In the genomic region with DNA sequence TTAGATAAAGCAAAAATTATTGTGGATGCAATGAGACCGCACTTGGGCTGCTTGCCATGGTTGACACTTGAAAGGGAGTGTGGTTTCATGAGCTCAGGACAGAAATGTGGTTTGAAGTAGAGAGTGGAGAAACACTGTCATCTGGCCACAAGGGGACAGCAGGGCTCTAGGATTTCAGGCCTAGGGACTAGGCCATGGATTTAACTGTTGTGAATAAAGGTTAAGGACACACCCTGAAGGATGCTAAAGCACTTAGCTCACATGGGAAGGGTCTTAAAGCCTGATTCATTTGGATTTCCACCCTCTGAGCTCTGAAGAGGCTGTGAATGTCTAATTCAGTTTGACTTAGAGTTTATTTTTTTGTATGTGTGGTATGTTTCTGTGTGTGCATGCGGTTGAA, we compare ENCODE assay signal across 8 mouse cellular contexts. TPM values are rescaled to one million over a fixed set of nuclear protein-coding genes. Genes with fewer than 3 reads are reported as not detected.
DNase-seq lines count a peak whose midpoint lies in the region; ATAC-seq and TF ChIP-seq lines count a peak whose summit lies in the region.

No protein-coding gene starts in this region.

- TF ChIP-seq EP300 in stomach, postnatal 0 days (optimal IDR thresholded peaks at IDR 0.05): no peak

- H3K27me3 ChIP-seq in heart, embryonic 12.5 days (replicated peaks): no peaks in the 10 kb centered on the region
- H3K27me3 ChIP-seq in E14TG2a.4 (ENCODE audit: insufficient read depth, low read length): 0 out of 2 replicates have a peak, but pooled peaks cover 2% of the 10 kb centered on the region
- H3K27me3 ChIP-seq in stomach, postnatal 0 days (ENCODE audit: control insufficient read depth, insufficient read depth, low read length): no peaks in the 10 kb centered on the region

- H3K9ac ChIP-seq in heart, embryonic 12.5 days: no peak overlapping the region
- H3K9ac ChIP-seq in stomach, postnatal 0 days (ENCODE audit: low read length): no peak overlapping the region

- DNase-seq in heart, adult 18-20 months: peak; percentile 46 to 73
- peak; percentile 52 to 54 for DNase-seq in heart, postnatal 36 days
- DNase-seq in large intestine, adult 2 months (ENCODE audit: low read depth, low spot score): peak; percentile 29
- DNase-seq in stomach, postnatal 0 days (ENCODE audit: low spot score): peak; percentile 63

- no peak overlapping the region for H3K4me3 ChIP-seq in heart, embryonic 12.5 days
- no peak overlapping the region for H3K4me3 ChIP-seq in E14TG2a.4 (replicated peaks; ENCODE audit: low read length)
- H3K4me3 ChIP-seq in stomach, postnatal 0 days (ENCODE audit: low read depth, low read length): no peak overlapping the region

- no peaks in the 10 kb centered on the region for H3K9me3 ChIP-seq in heart, embryonic 12.5 days (replicated peaks)
- H3K9me3 ChIP-seq in E14TG2a.4 (ENCODE audit: low read length): no peaks in the 10 kb centered on the region
- no peaks in the 10 kb centered on the region for H3K9me3 ChIP-seq in stomach, postnatal 0 days (ENCODE audit: control insufficient read depth, low read length)

- H3K4me1 ChIP-seq in heart, embryonic 12.5 days (replicated peaks): peaks cover 21% of the 10 kb centered on the region
- peaks cover 9% of the 10 kb centered on the region for H3K4me1 ChIP-seq in E14TG2a.4 (replicated peaks; ENCODE audit: low read depth, low read length)
- no peaks in the 10 kb centered on the region for H3K4me1 ChIP-seq in stomach, postnatal 0 days (replicated peaks; ENCODE audit: control insufficient read depth, insufficient read depth)

- WGBS in heart, embryonic 12.5 days: 83% methylated on average over 2 of the region's 2 CpGs
- 84% methylated on average over 2 of the region's 2 CpGs for WGBS in large intestine, adult 2 months
- WGBS in stomach, postnatal 0 days: 82% methylated on average over 2 of the region's 2 CpGs

- peak; percentile 53 for TF ChIP-seq CTCF in E14TG2a.4 (conservative IDR thresholded peaks at IDR 0.05; ENCODE audit: low read length)
- TF ChIP-seq CTCF in stomach, postnatal 0 days (IDR thresholded peaks at IDR 0.05; ENCODE audit: low read depth): peak; percentile 98

- H3K36me3 ChIP-seq in heart, embryonic 12.5 days: peaks cover 42% of the 10 kb centered on the region
- H3K36me3 ChIP-seq in E14TG2a.4 (ENCODE audit: insufficient read depth, low read length): no peaks in the 10 kb centered on the region
- no peaks in the 10 kb centered on the region for H3K36me3 ChIP-seq in stomach, postnatal 0 days (ENCODE audit: control insufficient read depth, insufficient read depth, low read length)

- intact Hi-C loops in heart, postnatal 36 days (cut with DNase I): loop anchor here (1.0 to 5.0 kb wide), 5 partner anchors 97 to 543 kb away; no protein-coding TSS in a partner anchor

- H3K4me2 ChIP-seq in heart, embryonic 12.5 days: no peak overlapping the region
- no peak overlapping the region for H3K4me2 ChIP-seq in stomach, postnatal 0 days (replicated peaks; ENCODE audit: low read depth)

- no peak for ATAC-seq in heart, embryonic 12.5 days (ENCODE audit: insufficient number of reproducible peaks, low FRiP score)
- peak; percentile 99 for ATAC-seq in common myeloid progenitor, adult 5-6 weeks (replicated peaks; ENCODE audit: low read depth, poor library complexity, severe bottlenecking)
- peak; percentile 77 for ATAC-seq in megakaryocyte-erythroid progenitor cell, adult 5-6 weeks (replicated peaks; ENCODE audit: low FRiP score, low TSS enrichment, poor library complexity, severe bottlenecking)
- ATAC-seq in stomach, postnatal 0 days (ENCODE audit: low FRiP score, low TSS enrichment): peak; percentile 73; the same call in 1 of the 2 replicates

- no peak overlapping the region for H3K27ac ChIP-seq in heart, embryonic 12.5 days (ENCODE audit: poor library complexity, severe bottlenecking)
- no peak overlapping the region for H3K27ac ChIP-seq in stomach, postnatal 0 days (replicated peaks)

RNA-seq across cellular contexts. Expression of a gene that starts 57.9 kb away (rescaled TPM):
- total RNA-seq in heart, adult 18-20 months (2021): under 1 TPM; 0.26 to 0.52 TPM
- polyA plus RNA-seq in heart, embryonic 12.5 days (2016; fragmentation: Nextera tagmentation; extraction: Ambion mirVana): 2.4 and 3.2 TPM in 2 replicates
- total RNA-seq in common myeloid progenitor, adult 5-6 weeks (2017): 16.6 and 22.9 TPM in 2 replicates
- total RNA-seq in heart, postnatal 36 days (2021): under 1 TPM; 0.14 to 0.31 TPM
- 2.1 and 3.5 TPM in 2 replicates for polyA plus RNA-seq in large intestine, adult 2 months (2012; rRNA removed)
- total RNA-seq in megakaryocyte-erythroid progenitor cell, adult 5-6 weeks (2014; fragmentation: Nextera tagmentation): 19.7 and 32.5 TPM in 2 replicates
- total RNA-seq in megakaryocyte-erythroid progenitor cell, adult 5-6 weeks (2017): 7.7 and 12.5 TPM in 2 replicates
- polyA plus RNA-seq in stomach, postnatal 0 days (2015; fragmentation: Nextera tagmentation; extraction: Ambion mirVana): 0.63 and 0.71 TPM in 2 replicates

Comparison
In these comparisons a context has a peak if more than half of its experiments do, and no peak if none do; other contexts are left out.
1. RNA of a gene that starts 57.9 kb away (total RNA-seq): 7.7 to 32.5 TPM in megakaryocyte-erythroid progenitor cell, adult 5-6 weeks and 16.6 to 22.9 TPM in common myeloid progenitor, adult 5-6 weeks; 0.26 to 0.52 TPM in heart, adult 18-20 months and 0.14 to 0.31 TPM in heart, postnatal 36 days; every median in the first group is over 4 times any median in the second.
2. Peak in every context shown above with its lines, with median percentiles within 50 percentile points of each other: DNase-seq.